Mouse (Mus musculus): ENCODE measurements at regions not wholly inside any gene's neighbourhood (a gene's known extent, or its start where the extent isn't known, plus 50 kb on each side); places are given as distances from the start of the nearest gene placed in this dataset.
A peak's percentile ranks its signal among the peaks of the same experiment; 100 is the strongest.
"Not testable (repeated sequence)": the region's sequence is repeated elsewhere in the genome, so short reads cannot be mapped to it uniquely, and the experiment has no call there.

GRCm38 (mm10) chr13:98438206-98438605 lies 53.6 kb downstream of the Gm10320 start:
- H3K27me3 ChIP-seq (ENCODE audit: control insufficient read depth, insufficient read depth, low read length): no peaks in the 10 kb centered on the region
- TF ChIP-seq POLR2A (IDR thresholded peaks at IDR 0.05; ENCODE audit: control insufficient read depth, low read depth, low read length) (no peak), CTCF (IDR thresholded peaks at IDR 0.05; ENCODE audit: control insufficient read depth, insufficient read depth, insufficient replicate concordance, low read depth, low read length) (no peak)
- H3K36me3 ChIP-seq (ENCODE audit: control insufficient read depth, insufficient read depth, low read length): no peaks in the 10 kb centered on the region
- no peak overlapping the region for H3K27ac ChIP-seq (ENCODE audit: control insufficient read depth, insufficient read depth, low read depth, low read length)
- peaks cover 3% of the 10 kb centered on the region for H3K4me1 ChIP-seq (ENCODE audit: control insufficient read depth, insufficient read depth, low read length)
- H3K4me3 ChIP-seq (ENCODE audit: control insufficient read depth, low read depth, low read length): no peak overlapping the region

- H3K4me1 ChIP-seq (ENCODE audit: control insufficient read depth, insufficient read depth, low read length): peaks cover 3% of the 10 kb centered on the region
- TF ChIP-seq CTCF (IDR thresholded peaks at IDR 0.05; ENCODE audit: control insufficient read depth, insufficient read depth, insufficient replicate concordance, low read depth, low read length) (no peak), POLR2A (IDR thresholded peaks at IDR 0.05; ENCODE audit: control insufficient read depth, low read depth, low read length) (no peak)
- H3K36me3 ChIP-seq (ENCODE audit: control insufficient read depth, insufficient read depth, low read length): no peaks in the 10 kb centered on the region
- H3K4me3 ChIP-seq (ENCODE audit: control insufficient read depth, low read depth, low read length): no peak overlapping the region
- no peaks in the 10 kb centered on the region for H3K27me3 ChIP-seq (ENCODE audit: control insufficient read depth, insufficient read depth, low read length)
- no peak overlapping the region for H3K27ac ChIP-seq (ENCODE audit: control insufficient read depth, insufficient read depth, low read depth, low read length)
Observed at GRCm38 (mm10) chr13:98436961-98437360, 54.8 kb downstream of the Gm10320 start.

- TF ChIP-seq POLR2A (IDR thresholded peaks at IDR 0.05; ENCODE audit: control insufficient read depth, low read depth, low read length) (no peak), CTCF (IDR thresholded peaks at IDR 0.05; ENCODE audit: control insufficient read depth, insufficient read depth, insufficient replicate concordance, low read depth, low read length) (no peak)
Observed at GRCm38 (mm10) chr13:98435245-98435975, 56.4 kb downstream of the Gm10320 start.

GRCm38 (mm10) chr13:98429851-98430250 lies 62.0 kb downstream of the Gm10320 start:
- Histone ChIP-seq H3K4me3 (ENCODE audit: control insufficient read depth, low read depth, low read length) (peak overlapping the region; percentile 70), H3K4me1 (ENCODE audit: control insufficient read depth, insufficient read depth, low read length) (peaks cover 7% of the 10 kb centered on the region), H3K36me3 (ENCODE audit: control insufficient read depth, insufficient read depth, low read length) (no peaks in the 10 kb centered on the region), H3K27me3 (ENCODE audit: control insufficient read depth, insufficient read depth, low read length) (peaks cover 5% of the 10 kb centered on the region), H3K27ac (ENCODE audit: control insufficient read depth, insufficient read depth, low read depth, low read length) (no peak overlapping the region)
- TF ChIP-seq CTCF (IDR thresholded peaks at IDR 0.05; ENCODE audit: control insufficient read depth, insufficient read depth, insufficient replicate concordance, low read depth, low read length): no peak
- no peak for TF ChIP-seq POLR2A (IDR thresholded peaks at IDR 0.05; ENCODE audit: control insufficient read depth, low read depth, low read length)

More at GRCm38 (mm10) chr13:98435245-98435975, 56.4 kb downstream of the Gm10320 start:
- Histone ChIP-seq H3K27me3 (ENCODE audit: control insufficient read depth, insufficient read depth, low read length) (peaks cover under 1% of the 10 kb centered on the region), H3K4me3 (ENCODE audit: control insufficient read depth, low read depth, low read length) (no peak overlapping the region), H3K4me1 (ENCODE audit: control insufficient read depth, insufficient read depth, low read length) (peaks cover 3% of the 10 kb centered on the region), H3K36me3 (ENCODE audit: control insufficient read depth, insufficient read depth, low read length) (no peaks in the 10 kb centered on the region), H3K27ac (ENCODE audit: control insufficient read depth, insufficient read depth, low read depth, low read length) (no peak overlapping the region)

- H3K27me3 ChIP-seq (ENCODE audit: control insufficient read depth, insufficient read depth, low read length); H3K4me3 ChIP-seq (ENCODE audit: control insufficient read depth, low read depth, low read length); H3K4me1 ChIP-seq (ENCODE audit: control insufficient read depth, insufficient read depth, low read length); H3K27ac ChIP-seq (ENCODE audit: control insufficient read depth, insufficient read depth, low read depth, low read length); H3K36me3 ChIP-seq (ENCODE audit: control insufficient read depth, insufficient read depth, low read length): not testable (repeated sequence)
Observed at GRCm38 (mm10) chr13:98427660-98428059, 64.1 kb downstream of the Gm10320 start.

GRCm38 (mm10) chr13:98425026-98425425 lies 66.8 kb downstream of the Gm10320 start:
- H3K4me1 ChIP-seq (ENCODE audit: control insufficient read depth, insufficient read depth, low read length): peaks cover 4% of the 10 kb centered on the region
- TF ChIP-seq POLR2A (IDR thresholded peaks at IDR 0.05; ENCODE audit: control insufficient read depth, low read depth, low read length) (no peak), CTCF (IDR thresholded peaks at IDR 0.05; ENCODE audit: control insufficient read depth, insufficient read depth, insufficient replicate concordance, low read depth, low read length) (no peak)
- H3K27ac ChIP-seq (ENCODE audit: control insufficient read depth, insufficient read depth, low read depth, low read length): no peak overlapping the region
- H3K27me3 ChIP-seq (ENCODE audit: control insufficient read depth, insufficient read depth, low read length): peaks cover under 1% of the 10 kb centered on the region; the same call in 1 of the 2 replicates
- H3K36me3 ChIP-seq (ENCODE audit: control insufficient read depth, insufficient read depth, low read length): no peaks in the 10 kb centered on the region
- H3K4me3 ChIP-seq (ENCODE audit: control insufficient read depth, low read depth, low read length): no peak overlapping the region

GRCm38 (mm10) chr13:98424000-98424399 lies 67.8 kb downstream of the Gm10320 start:
- no peak overlapping the region for H3K27ac ChIP-seq (ENCODE audit: control insufficient read depth, insufficient read depth, low read depth, low read length)
- no peaks in the 10 kb centered on the region for H3K4me1 ChIP-seq (ENCODE audit: control insufficient read depth, insufficient read depth, low read length)
- no peaks in the 10 kb centered on the region for H3K27me3 ChIP-seq (ENCODE audit: control insufficient read depth, insufficient read depth, low read length)
- no peak overlapping the region for H3K4me3 ChIP-seq (ENCODE audit: control insufficient read depth, low read depth, low read length)
- TF ChIP-seq CTCF (IDR thresholded peaks at IDR 0.05; ENCODE audit: control insufficient read depth, insufficient read depth, insufficient replicate concordance, low read depth, low read length) (no peak), POLR2A (IDR thresholded peaks at IDR 0.05; ENCODE audit: control insufficient read depth, low read depth, low read length) (no peak)
- H3K36me3 ChIP-seq (ENCODE audit: control insufficient read depth, insufficient read depth, low read length): no peaks in the 10 kb centered on the region
